Mouse (Mus musculus) kidney, postnatal 25 days (tissue): ENCODE data around the gene Znhit2.

Experiments
- DNase-seq, 2 experiments: peaks; one replicate each; pipeline ENCODE4 v3.0.0; 2021; ENCODE audit warnings: mixed read lengths in 2 of 2

The Znhit2 gene

GRCm38 (mm10) chr19:6076564-6077393 is 15.8 kb downstream of the Znhit2 start, which contains the start of gene Vps51:
Gene Vps51, minus strand, starts transcription at chr19:6077231.
- peak; percentile 91 to 93 for DNase-seq

GRCm38 (mm10) chr19:6079983-6080480 is 19.0 kb downstream of the Znhit2 start, which contains the start of gene Tmem262:
Gene Tmem262, plus strand, starts transcription at chr19:6080033.
- DNase-seq: no peak

GRCm38 (mm10) chr19:6082156-6082555 is 21.2 kb downstream of the Znhit2 start, which contains the start of gene Gm28374:
Gene Gm28374, minus strand, starts transcription at chr19:6082256.
- no peak for DNase-seq

- DNase-seq: peak; percentile 97 to 99
These were observed 23.7 kb downstream of the Znhit2 start, which contains the start of the genes Zfpl1 and Cdca5 for GRCm38 (mm10) chr19:6084478-6085248. Gene Zfpl1, minus strand, starts transcription at chr19:6084956. Gene Cdca5, plus strand, starts transcription at chr19:6084983.

- peak; percentile 64 to 83 for DNase-seq
These were observed 24.5 kb downstream of the Znhit2 start for GRCm38 (mm10) chr19:6085417-6085879.

- DNase-seq: no peak
These were observed 27.8 kb downstream of the Znhit2 start for GRCm38 (mm10) chr19:6088841-6089240.

GRCm38 (mm10) chr19:6094119-6094518 is 33.1 kb downstream of the Znhit2 start, which contains the start of gene AC131692.1:
Gene AC131692.1, plus strand, starts transcription at chr19:6094419.
- no peak for DNase-seq

- DNase-seq: peak; percentile 17 to 62
These were observed 36.9 kb downstream of the Znhit2 start for GRCm38 (mm10) chr19:6097847-6098246.

- DNase-seq: no peak
These were observed 40.2 kb downstream of the Znhit2 start for GRCm38 (mm10) chr19:6101186-6101585.

GRCm38 (mm10) chr19:6102169-6102853 is 41.3 kb downstream of the Znhit2 start:
- no peak for DNase-seq

- DNase-seq: no peak
These were observed 43.5 kb downstream of the Znhit2 start for GRCm38 (mm10) chr19:6104476-6104875.

- peak; percentile 13 to 44 for DNase-seq
These were observed 44.6 kb downstream of the Znhit2 start, which contains the start of gene Naaladl1 for GRCm38 (mm10) chr19:6105586-6105985. Gene Naaladl1, plus strand, starts transcription at chr19:6105782.
